Comparison of ENCODE assay signal across 8 mouse cellular contexts in the genomic region with DNA sequence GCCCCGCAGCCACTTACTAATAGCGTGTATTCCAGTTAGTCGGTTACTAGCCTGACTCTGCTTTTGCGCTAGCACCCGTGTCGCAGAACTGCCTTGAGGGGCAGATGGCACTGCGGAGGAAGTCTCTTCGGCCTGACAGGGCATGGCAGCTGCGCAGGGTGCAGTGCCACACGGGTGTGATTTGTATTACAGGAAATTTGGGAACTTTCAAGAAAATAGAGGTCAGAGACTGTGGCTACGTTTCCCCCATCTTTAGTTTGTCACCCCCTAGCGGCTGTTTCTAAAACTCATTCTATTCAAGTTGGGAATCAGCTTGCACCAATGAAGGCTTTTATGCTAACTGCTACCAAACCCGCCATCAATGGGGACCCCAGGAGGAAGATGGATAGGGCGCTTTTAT. TPM values are rescaled to one million over a fixed set of nuclear protein-coding genes. Genes with fewer than 3 reads are reported as not detected.
DNase-seq lines count a peak whose midpoint lies in the region; ATAC-seq lines count a peak whose summit lies in the region.

No protein-coding gene starts in this region.

- peak overlapping the region; percentile 60 for H3K4me2 ChIP-seq in heart, embryonic 12.5 days
- H3K4me2 ChIP-seq in kidney, embryonic 15.5 days = peak overlapping the region; percentile 51

- no peaks in the 10 kb centered on the region for H3K36me3 ChIP-seq in heart, embryonic 12.5 days
- no peaks in the 10 kb centered on the region for H3K36me3 ChIP-seq in kidney, embryonic 15.5 days
- no peaks in the 10 kb centered on the region for H3K36me3 ChIP-seq in splenic B cell, adult 2 months (ENCODE audit: control insufficient read depth, insufficient read depth, low read length, poor library complexity, severe bottlenecking)

- 0 out of 2 replicates have a peak, but pooled peaks cover 3% of the 10 kb centered on the region for H3K27me3 ChIP-seq in heart, embryonic 12.5 days (replicated peaks)
- 0 out of 2 replicates have a peak, but pooled peaks cover 3% of the 10 kb centered on the region for H3K27me3 ChIP-seq in kidney, embryonic 15.5 days
- no peaks in the 10 kb centered on the region; the same call in 1 of the 2 replicates for H3K27me3 ChIP-seq in splenic B cell, adult 2 months (ENCODE audit: control insufficient read depth, insufficient read depth, low read length, poor library complexity, severe bottlenecking)

- H3K9me3 ChIP-seq in heart, embryonic 12.5 days (replicated peaks) = no peaks in the 10 kb centered on the region
- H3K9me3 ChIP-seq in kidney, embryonic 15.5 days (replicated peaks) = no peaks in the 10 kb centered on the region

- H3K4me1 ChIP-seq in heart, embryonic 12.5 days (replicated peaks) = no peaks in the 10 kb centered on the region
- H3K4me1 ChIP-seq in kidney, embryonic 15.5 days = 0 out of 2 replicates have a peak, but pooled peaks cover 3% of the 10 kb centered on the region

- no peak overlapping the region for H3K27ac ChIP-seq in heart, embryonic 12.5 days (ENCODE audit: poor library complexity, severe bottlenecking)
- no peak overlapping the region for H3K27ac ChIP-seq in kidney, embryonic 15.5 days

- no peak for DNase-seq in frontal cortex, postnatal 25 days (ENCODE audit: low spot score in 2 of 2)
- DNase-seq in CD4-positive, CD25-positive, alpha-beta regulatory T cell, adult 2 months (ENCODE audit: low read depth, low spot score) = peak; percentile 70
- DNase-seq in cerebellum, postnatal 25 days = peak; percentile 24 to 49
- peak; percentile 82 for DNase-seq in lung, postnatal 10 days
- DNase-seq in splenic B cell, adult 2 months (ENCODE audit: low read depth, low spot score) = peak; percentile 68

- WGBS in heart, embryonic 12.5 days = 32% methylated on average over 14 of the region's 14 CpGs
- 23% methylated on average over 14 of the region's 14 CpGs for WGBS in kidney, embryonic 15.5 days

- H3K9ac ChIP-seq in heart, embryonic 12.5 days = 0 out of 2 replicates have a peak overlapping the region, but pooled peaks have one; percentile 34
- no peak overlapping the region for H3K9ac ChIP-seq in kidney, embryonic 15.5 days

- peak; percentile 89 for ATAC-seq in frontal cortex, adult (ENCODE audit: low TSS enrichment)
- no peak for ATAC-seq in heart, embryonic 12.5 days (ENCODE audit: insufficient number of reproducible peaks, low FRiP score)
- ATAC-seq in kidney, embryonic 15.5 days (replicated peaks; ENCODE audit: low FRiP score) = peak; percentile 46; the same call in 1 of the 2 replicates

- peak overlapping the region; percentile 31 for H3K4me3 ChIP-seq in heart, embryonic 12.5 days
- H3K4me3 ChIP-seq in kidney, embryonic 15.5 days (replicated peaks) = 0 out of 2 replicates have a peak overlapping the region, but pooled peaks have one; percentile 17

RNA-seq across cellular contexts. Expression of gene Prr5l, which starts 11.6 kb away (rescaled TPM):
- 10.0 and 10.3 TPM in 2 replicates for polyA plus RNA-seq in heart, embryonic 12.5 days (2016; fragmentation: Nextera tagmentation; extraction: Ambion mirVana)
- 60.4 and 63.7 TPM in 2 replicates for polyA plus RNA-seq in kidney, embryonic 15.5 days (2015; fragmentation: Nextera tagmentation; extraction: Ambion mirVana)

RNA-seq across cellular contexts. Expression of gene Commd9, which starts 14.9 kb away (rescaled TPM):
- polyA plus RNA-seq in heart, embryonic 12.5 days (2016; fragmentation: Nextera tagmentation; extraction: Ambion mirVana) = 50.5 and 50.7 TPM in 2 replicates
- polyA plus RNA-seq in kidney, embryonic 15.5 days (2015; fragmentation: Nextera tagmentation; extraction: Ambion mirVana) = 59.2 and 65.6 TPM in 2 replicates

Comparison
In these comparisons a context has a peak if more than half of its experiments do, and no peak if none do; other contexts are left out.
1. DNase-seq: peak in CD4-positive, CD25-positive, alpha-beta regulatory T cell, adult 2 months (single experiment), cerebellum, postnatal 25 days (2 of 2), lung, postnatal 10 days (single experiment) and splenic B cell, adult 2 months (single experiment); none in frontal cortex, postnatal 25 days (0 of 2).